Mouse (Mus musculus): ENCODE data around the gene Slc35a1. TPM values are rescaled to one million over a fixed set of nuclear protein-coding genes. Genes with fewer than 3 reads are reported as not detected.

Slc35a1 gene
- total RNA-seq, 2 experiments from 2014 or later, result 20.9 to 22.0 TPM

DNA sequence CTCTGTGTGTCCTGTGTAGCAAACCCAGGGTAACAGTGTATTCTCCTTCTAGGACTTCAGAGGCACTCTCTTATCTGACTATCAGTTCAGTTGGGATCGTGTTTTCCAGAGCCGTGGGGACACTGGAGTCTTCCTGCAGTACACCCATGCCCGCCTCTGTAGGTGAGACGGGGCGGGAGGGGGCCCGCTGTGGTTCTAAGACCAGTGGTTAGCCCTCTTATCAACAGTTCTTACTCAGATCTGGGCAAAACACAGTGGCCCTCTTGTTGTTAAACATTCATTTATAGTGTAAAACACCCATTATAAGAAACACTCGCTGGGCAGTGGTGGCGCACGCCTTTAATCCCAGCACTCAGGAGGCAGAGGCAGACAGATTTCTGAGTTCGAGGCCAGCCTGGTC is 31.1 kb downstream of the Slc35a1 start:
- DNase-seq (ENCODE audit: low spot score in 2 of 2), result no peak

DNA sequence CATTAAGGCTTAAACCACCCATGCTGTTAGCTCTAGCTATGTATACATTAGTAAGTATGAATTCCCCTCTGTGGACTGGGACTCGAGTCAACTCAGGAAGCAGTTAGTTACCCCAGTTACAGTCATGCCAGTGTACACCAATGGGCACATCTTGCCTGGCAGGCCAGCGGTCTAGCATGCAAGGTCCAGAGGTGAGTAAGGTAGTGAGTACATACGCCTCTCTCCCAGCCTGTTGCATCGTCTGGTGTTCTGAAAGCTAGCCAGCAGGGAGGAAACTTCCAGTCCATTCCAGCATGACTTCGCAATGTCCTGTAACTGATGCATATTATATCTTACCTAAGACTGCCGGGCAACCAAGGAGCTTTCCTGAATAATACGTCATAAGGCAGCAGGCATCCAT is 34.1 kb downstream of the Slc35a1 start:
- DNase-seq (ENCODE audit: low spot score in 2 of 2), result no peak

DNA sequence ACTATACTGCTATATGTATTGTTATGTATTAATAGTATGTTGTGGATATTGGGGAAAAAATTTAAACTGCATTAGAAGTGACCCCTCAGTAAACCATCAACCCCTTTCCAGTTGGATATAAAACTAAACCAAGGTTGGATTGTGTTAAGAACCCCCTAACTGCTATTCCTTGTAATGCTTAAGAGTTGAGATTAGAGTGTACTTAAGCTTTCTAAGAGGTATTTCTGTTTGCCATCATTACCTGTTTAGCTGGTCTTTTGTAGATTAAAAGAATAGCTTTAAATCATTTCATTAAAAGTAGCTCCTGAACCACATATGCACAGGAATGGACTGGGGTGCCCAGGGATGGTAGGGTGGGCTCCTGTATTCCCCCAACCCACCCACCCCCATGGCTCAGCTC is 42.5 kb downstream of the Slc35a1 start:
- DNase-seq (ENCODE audit: low spot score in 2 of 2), result no peak

DNA sequence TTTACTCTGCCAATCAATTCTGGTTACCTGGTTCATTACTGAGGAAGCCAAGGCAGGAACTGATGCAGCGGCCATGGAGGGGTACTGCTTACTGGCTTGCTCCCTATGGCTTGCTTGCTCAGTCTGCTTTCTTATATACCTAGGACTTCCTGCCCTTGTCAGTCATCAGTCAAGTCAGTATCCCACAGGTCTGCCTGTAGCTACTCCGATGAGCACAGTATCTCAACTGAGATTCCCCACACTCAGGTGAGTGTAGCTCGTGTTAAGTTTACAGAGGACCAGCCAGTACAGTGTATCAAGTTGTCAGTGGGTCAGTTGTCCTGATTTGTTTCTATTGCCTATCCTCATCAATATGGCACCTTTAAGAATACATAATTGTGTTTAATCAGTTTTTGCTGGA is 46.5 kb downstream of the Slc35a1 start:
- DNase-seq (ENCODE audit: low spot score in 2 of 2), result no peak

DNA sequence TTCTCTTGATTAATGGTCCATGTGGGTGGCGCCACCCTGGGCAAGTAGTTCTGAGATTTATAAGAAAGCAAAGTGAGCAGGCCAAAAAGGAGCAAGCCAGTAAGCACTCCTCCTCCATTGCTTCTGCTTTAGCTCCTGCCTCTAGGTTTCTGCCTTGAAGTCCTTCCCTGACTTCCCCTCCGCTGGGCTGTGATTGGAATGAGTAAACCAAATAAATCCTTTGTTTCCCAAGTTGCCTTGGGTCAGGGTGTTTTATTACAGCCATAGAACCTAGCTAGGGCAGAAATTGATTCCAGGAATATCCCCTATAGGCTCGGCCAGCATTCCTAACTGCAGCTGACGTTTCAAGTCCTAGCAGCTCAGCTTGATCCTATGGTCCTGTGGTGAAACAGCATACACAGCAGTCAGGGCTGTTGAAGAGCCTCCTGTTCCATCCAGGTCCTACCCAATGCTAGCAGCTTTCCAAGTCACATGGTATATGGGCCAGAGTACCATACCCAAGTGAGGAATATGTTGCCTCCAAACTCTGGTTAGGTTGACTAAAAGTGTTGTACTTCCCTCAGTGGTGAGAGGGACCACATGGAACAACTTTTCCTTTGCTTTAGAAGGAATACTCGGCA is 47.4 kb downstream of the Slc35a1 start:
- no peak for DNase-seq (ENCODE audit: low spot score in 2 of 2)

DNA sequence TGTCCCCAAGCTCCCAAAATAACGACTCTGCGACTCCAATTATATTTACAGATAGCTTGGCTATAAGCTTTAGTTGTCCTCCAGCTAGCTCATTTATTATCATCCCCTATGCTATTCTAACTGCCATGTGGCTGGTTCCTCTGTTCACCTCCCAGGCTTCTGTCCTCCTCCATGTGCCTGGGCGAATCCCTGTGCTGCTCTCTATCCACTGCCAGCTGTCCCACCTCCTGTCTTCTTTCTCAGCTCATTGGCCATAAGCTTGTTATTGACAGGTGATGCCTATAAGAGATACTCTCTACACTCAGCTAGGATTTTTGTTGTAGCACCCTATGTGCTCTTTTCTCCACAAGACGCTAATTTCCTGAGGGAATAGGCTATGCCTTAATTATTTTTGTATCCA is 49.4 kb downstream of the Slc35a1 start:
- no peak for DNase-seq (ENCODE audit: low spot score in 2 of 2)

DNA sequence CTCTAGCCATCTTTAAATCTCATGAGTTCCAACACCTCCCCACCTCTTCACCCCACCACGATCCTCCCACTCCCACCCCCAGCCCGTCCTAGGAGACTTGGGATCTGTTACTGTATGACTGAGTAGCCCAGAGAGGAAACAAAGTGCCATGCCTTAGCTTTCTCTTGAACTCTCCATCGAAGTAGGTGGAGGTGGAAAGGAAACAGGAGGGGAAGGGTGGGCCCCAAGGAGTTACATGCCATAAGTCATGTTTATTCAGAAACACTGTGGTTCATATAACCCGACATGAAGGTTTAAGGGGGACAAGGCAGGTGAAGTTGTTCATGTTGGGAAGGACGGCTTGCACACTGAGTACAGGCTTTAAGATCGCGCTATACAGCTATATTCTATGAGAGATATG is 49.9 kb downstream of the Slc35a1 start:
- DNase-seq (ENCODE audit: low spot score in 2 of 2), result no peak

DNA sequence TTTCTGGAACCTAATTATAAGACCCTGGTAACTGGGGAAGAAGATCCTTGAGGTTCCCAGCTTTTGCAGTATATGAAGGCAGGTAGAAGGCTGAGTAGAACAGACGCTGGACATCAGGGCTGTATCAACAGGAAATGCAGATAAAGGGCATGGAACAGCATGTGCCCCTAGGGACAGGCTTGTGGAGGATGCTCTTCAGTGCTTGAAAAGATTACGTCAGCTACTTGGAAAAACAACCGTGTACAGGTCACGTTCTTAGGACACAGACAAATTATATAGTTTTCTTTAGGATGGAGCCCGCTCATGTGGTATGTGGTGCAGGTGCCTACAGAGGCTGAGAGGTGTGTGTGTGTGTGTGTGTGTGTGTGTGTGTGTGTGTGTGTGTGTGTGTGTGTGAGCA is 51.2 kb downstream of the Slc35a1 start:
- no peak for DNase-seq (ENCODE audit: low spot score in 2 of 2)

DNA sequence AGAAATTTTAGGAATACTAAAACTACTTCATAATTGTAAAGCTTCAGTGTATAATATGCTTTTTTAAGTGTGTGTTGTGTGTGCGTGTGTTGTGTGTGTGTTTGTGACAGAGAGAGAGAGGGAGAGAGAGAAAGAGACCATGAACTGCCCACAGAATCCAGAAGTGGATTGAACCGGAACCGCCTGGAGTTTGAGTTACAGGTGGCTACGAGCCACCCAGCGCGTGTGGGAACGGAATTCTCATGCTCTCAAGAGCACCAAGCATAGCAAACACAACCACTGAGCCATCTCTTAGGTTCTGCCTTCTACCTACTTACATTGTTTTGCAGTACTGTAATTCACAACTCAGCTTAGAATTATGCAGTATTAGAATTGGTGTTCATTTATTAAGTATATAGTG is 53.1 kb downstream of the Slc35a1 start:
- no peak for DNase-seq (ENCODE audit: low spot score in 2 of 2)

DNA sequence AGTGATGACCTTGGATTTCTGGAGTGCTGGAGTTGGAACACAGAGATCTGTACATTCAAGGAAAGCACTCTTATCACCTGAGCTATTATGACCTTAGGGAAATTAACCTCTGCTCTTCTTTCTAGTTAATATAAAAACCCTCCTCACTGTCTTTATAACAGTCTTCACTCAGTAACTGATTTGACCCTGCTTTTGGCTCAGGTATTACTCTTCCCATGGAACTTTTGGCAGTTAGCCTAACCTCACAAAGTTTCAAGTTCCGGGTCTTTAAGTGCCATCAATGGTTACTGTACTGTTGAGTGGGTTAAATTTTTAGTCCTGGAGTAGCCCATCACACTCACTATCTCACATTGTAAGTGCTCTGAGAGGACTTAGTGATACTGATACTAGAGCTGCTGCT is 57.3 kb downstream of the Slc35a1 start:
- no peak for DNase-seq (ENCODE audit: low spot score in 2 of 2)

DNA sequence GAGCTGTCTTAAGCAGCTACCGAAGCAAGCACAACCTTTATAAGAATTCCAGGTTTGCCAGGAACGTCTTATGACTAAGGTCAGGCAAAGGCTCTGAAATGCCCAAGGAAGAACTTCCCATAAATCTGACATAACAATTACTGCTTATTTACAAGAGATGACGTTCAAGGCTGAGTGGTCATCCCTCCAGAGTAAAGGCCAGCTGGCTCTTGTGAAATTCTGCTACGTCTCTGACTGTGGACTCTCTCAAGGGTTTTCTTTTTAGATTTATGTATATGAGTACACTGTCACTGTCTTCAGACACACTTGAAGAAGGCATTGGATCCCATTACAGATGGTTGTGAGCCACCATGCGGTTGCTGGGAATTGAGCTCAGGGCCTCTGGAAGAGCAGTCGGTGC is 60.8 kb downstream of the Slc35a1 start:
- DNase-seq (ENCODE audit: low spot score in 2 of 2), result no peak

DNA sequence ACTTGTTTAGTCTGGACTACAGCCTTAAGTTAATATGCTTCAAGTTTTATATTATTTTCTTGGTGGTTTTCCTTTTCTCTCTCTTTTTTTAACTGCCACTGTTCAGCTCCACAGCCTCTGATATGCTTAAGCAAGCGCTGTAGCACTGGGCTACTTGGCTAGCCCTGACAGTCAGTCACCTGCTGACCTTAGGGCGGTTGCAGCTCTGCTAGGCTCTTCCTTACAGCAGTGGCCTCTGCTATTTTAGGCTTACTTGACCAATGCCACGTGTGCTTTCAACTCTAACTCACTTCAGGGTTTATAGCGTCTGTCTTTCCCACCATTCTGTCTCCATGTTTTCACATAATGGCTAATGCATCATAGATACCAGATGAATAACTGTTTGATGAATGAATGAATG is 61.7 kb downstream of the Slc35a1 start:
- DNase-seq (ENCODE audit: low spot score in 2 of 2), result no peak

DNA sequence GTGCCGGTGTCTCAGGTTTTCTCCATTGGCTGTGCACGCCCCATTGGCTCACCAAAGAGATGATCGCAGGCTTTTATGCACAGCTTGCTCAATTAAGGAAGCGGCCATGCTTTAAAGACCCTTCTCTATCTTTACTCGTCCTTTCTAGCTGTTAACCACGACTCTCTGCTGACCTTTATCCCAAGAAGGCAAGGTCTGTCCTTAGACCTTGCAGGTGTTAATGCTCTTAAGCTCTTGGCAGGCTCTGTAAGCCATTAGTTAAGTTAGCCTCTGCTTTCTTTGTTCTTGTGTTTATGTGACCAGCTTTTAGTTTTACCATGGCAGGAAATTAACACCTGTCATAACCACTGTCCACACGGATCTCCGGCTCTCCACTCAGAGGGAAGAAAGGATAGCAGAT is 71.1 kb downstream of the Slc35a1 start:
- DNase-seq (ENCODE audit: low spot score in 2 of 2), result no peak

DNA sequence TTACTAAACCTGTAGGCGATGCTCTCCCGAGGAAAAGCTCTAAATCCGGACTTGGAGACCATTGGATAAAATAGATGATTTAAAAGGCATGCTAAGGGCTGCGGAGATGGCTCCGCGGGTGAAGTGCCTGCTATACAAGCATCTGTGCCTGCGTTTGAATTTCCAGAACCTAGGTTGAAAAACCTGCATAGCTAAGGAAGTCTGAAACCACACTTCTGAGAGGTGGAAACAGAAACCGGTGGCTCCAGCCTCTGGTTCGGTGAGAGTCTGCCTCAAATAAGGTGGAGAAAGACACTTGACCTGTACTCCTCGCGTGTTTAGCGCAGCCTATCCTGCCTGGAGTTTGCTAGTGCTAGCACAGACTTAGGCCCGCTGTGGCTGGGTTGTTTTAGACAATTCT is 71.9 kb downstream of the Slc35a1 start:
- no peak for DNase-seq (ENCODE audit: low spot score in 2 of 2)

DNA sequence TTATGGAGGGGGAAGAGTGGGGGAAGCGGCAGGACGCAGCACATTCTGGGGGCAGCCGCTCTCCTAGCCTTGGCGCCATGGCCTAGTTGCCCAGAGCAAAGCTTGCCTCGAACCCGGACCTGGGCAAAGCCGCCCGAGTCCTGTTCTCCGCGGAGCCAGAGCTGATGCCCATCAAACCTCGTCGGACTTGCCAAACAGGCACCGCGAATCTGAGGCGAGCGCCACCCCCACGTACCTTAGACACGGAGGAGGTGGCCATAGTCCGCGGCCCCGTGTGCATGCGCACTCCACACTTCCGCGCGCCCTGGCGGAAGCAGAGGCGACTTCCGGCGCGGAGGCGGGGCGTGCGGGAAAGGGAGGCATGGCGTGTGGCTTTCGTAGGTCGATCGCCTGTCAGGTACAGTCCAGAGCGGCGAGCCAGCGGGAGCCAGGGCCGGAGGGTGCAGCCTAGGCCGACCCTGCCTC is 72.6 kb downstream of the Slc35a1 start, which contains the start of the genes Orc3 and Rars2:
Gene Orc3 (minus strand): TSS at position 315 of the 465 bp plus-strand sequence.
Gene Rars2 (plus strand): TSS at position 328 of the 465 bp plus-strand sequence.
- peak; percentile 81 to 89 for DNase-seq (ENCODE audit: low spot score in 2 of 2)

DNA sequence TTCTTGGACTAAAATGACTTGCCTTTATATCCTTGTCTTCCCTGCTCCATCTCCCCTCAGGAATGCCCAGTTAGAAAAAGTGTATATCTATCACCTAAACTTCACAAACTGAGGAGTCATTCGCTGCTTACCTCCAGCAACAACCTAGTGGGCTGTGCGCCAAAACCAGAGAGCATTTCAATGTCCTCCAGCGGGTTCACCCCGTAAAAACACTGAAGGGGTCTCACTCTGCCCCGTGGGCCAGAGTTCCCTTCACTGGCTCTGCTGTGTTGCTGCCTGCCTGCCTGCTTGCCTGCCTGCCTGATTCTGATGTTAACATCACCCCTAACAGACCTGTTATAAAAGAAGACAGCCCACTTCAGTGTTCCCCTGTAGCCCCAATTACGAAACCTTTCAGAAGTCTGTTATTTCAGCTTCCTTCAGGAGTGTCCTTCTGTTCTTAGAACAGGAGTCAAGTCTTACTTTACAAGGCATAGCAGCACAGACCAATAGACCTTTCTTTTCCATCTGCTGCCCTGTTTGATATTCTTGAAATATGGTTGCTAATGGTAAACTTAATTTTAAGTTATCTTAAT is 73.6 kb downstream of the Slc35a1 start:
- DNase-seq (ENCODE audit: low spot score in 2 of 2), result peak in 1 of 2 experiments; percentile 15

Other genes starting within 250 kb of the Slc35a1 start
- gene Akirin2, start 136.5 kb downstream of the Slc35a1 start, total RNA-seq (2021), result 10 to 100 TPM; 81.9 to 92.2 TPM
- gene Orc3, start 72.5 kb downstream of the Slc35a1 start, total RNA-seq (2021), result 10 to 100 TPM; 46.3 to 54.8 TPM
- 10 to 100 TPM; 26.9 to 28.8 TPM for gene Rars2, start 72.5 kb downstream of the Slc35a1 start, total RNA-seq (2021)
- not detected for gene Cfap206, start 42.8 kb upstream of the Slc35a1 start, total RNA-seq (2021)
- not detected for gene Gm136, start 68.8 kb upstream of the Slc35a1 start, total RNA-seq (2021)
- gene Smim8, start 91.0 kb upstream of the Slc35a1 start, total RNA-seq (2021), result 10 to 100 TPM; 21.1 to 25.4 TPM
- 10 to 100 TPM; 19.1 to 19.5 TPM for gene Zfp292, start 195.5 kb upstream of the Slc35a1 start, total RNA-seq (2021)
- gene Cga, start 206.3 kb upstream of the Slc35a1 start, total RNA-seq (2021), result not detected

Measured in gastrocnemius, postnatal 4 days (tissue).